Comparison of ENCODE assay signal across 24 mouse cellular contexts in genomic region chr4:29090949-29091348, GRCm38 (mm10).
A peak's percentile ranks its signal among the peaks of the same experiment; 100 is the strongest.
DNase-seq lines count a peak whose midpoint lies in the region; ATAC-seq and TF ChIP-seq lines count a peak whose summit lies in the region.
"Had no signal": no experiment of that assay in that cellular context is flagged by ENCODE, and none has a peak within 500 bp of the region (broad histone marks: within the 10 kb centered on the region; RNA-seq: fewer than 3 reads in every experiment).

No protein-coding gene starts in this region.

- peak overlapping the region; percentile 44; a peak in 2 of 4 replicates for H3K27ac ChIP-seq in heart, embryonic 14.5 days (replicated peaks in 1 of 2; ENCODE audit: control insufficient read depth in 1 of 2, insufficient read depth in 1 of 2, low read depth in 2 of 2, low read length in 2 of 2)
- no peak overlapping the region for H3K27ac ChIP-seq in kidney, postnatal 0 days
- H3K27ac ChIP-seq in ES-E14 (ENCODE audit: insufficient read depth, low read depth, low read length, poor library complexity, severe bottlenecking): peak overlapping the region; percentile 80; the same call in 1 of the 2 replicates
- H3K27ac ChIP-seq: heart, adult 2 months; hindbrain, embryonic 13.5 days; limb, embryonic 12.5 days; midbrain, embryonic 12.5 days; stomach, postnatal 0 days had no signal

- no peaks in the 10 kb centered on the region for H3K9me3 ChIP-seq in heart, embryonic 14.5 days (ENCODE audit: control insufficient read depth, low read length)
- no peaks in the 10 kb centered on the region for H3K9me3 ChIP-seq in kidney, postnatal 0 days (replicated peaks; ENCODE audit: low read length)
- H3K9me3 ChIP-seq in ES-E14 (ENCODE audit: control insufficient read depth, insufficient read depth, low read depth, low read length): no peaks in the 10 kb centered on the region
- H3K9me3 ChIP-seq: hindbrain, embryonic 13.5 days; limb, embryonic 12.5 days; midbrain, embryonic 12.5 days had no signal

- H3K4me1 ChIP-seq in heart, embryonic 14.5 days (ENCODE audit: control insufficient read depth in 2 of 2, insufficient read depth in 2 of 2, low read length in 2 of 2): peaks cover 5 to 26% of the 10 kb centered on the region in 2 experiments; a peak in 3 of 4 replicates
- no peaks in the 10 kb centered on the region for H3K4me1 ChIP-seq in kidney, postnatal 0 days (replicated peaks; ENCODE audit: insufficient read depth, low read length)
- peaks cover 10 to 12% of the 10 kb centered on the region in 2 experiments for H3K4me1 ChIP-seq in ES-E14 (ENCODE audit: control insufficient read depth in 2 of 2, insufficient read depth in 2 of 2, low read length in 2 of 2, poor library complexity in 1 of 2)
- H3K4me1 ChIP-seq: hindbrain, embryonic 13.5 days; limb, embryonic 12.5 days; midbrain, embryonic 12.5 days had no signal

- no peaks in the 10 kb centered on the region for H3K36me3 ChIP-seq in heart, embryonic 14.5 days (ENCODE audit: control insufficient read depth, insufficient read depth, low read length)
- H3K36me3 ChIP-seq in kidney, postnatal 0 days (ENCODE audit: insufficient read depth, low read length): no peaks in the 10 kb centered on the region
- no peaks in the 10 kb centered on the region for H3K36me3 ChIP-seq in ES-E14 (ENCODE audit: control insufficient read depth, insufficient read depth, low read length, poor library complexity, severe bottlenecking)
- H3K36me3 ChIP-seq: hindbrain, embryonic 13.5 days; limb, embryonic 12.5 days; midbrain, embryonic 12.5 days had no signal

- H3K27me3 ChIP-seq in heart, embryonic 14.5 days (ENCODE audit: control insufficient read depth, insufficient read depth, low read length): peaks cover 13% of the 10 kb centered on the region
- no peaks in the 10 kb centered on the region for H3K27me3 ChIP-seq in kidney, postnatal 0 days (ENCODE audit: insufficient read depth, low read length)
- H3K27me3 ChIP-seq: hindbrain, embryonic 13.5 days; limb, embryonic 12.5 days had no signal

- in situ Hi-C loops in ES-E14 (cut with MboI; ENCODE audit: low sequenced_read_pairs in 2 of 2, unreplicated experiment in 2 of 2): no loop called here

- ATAC-seq in heart, embryonic 14.5 days (ENCODE audit: insufficient number of reproducible peaks, insufficient read depth, low FRiP score, low read depth): no peak
- no peak for ATAC-seq in kidney, postnatal 0 days (replicated peaks; ENCODE audit: low FRiP score, low read depth)
- no peak for ATAC-seq in monocyte, adult 5-6 weeks (replicated peaks; ENCODE audit: insufficient number of reproducible peaks, low FRiP score, low TSS enrichment, poor library complexity, severe bottlenecking)
- ATAC-seq: forebrain, postnatal 0 days; liver, postnatal 0 days had no signal

- no peak overlapping the region for H3K4me3 ChIP-seq in heart, embryonic 14.5 days (ENCODE audit: control insufficient read depth in 1 of 2, insufficient read depth in 1 of 2, low read depth in 1 of 2, low read length in 2 of 2)
- H3K4me3 ChIP-seq in kidney, postnatal 0 days (replicated peaks; ENCODE audit: low read depth, low read length): no peak overlapping the region
- H3K4me3 ChIP-seq in ES-E14 (ENCODE audit: insufficient read depth in 1 of 2, low read depth in 1 of 2, low read length in 2 of 2, poor library complexity in 1 of 2, severe bottlenecking in 1 of 2): no peak overlapping the region
- H3K4me3 ChIP-seq: heart, adult 2 months; hindbrain, embryonic 13.5 days; limb, embryonic 12.5 days; midbrain, embryonic 12.5 days had no signal

- DNase-seq in adrenal gland, postnatal 10 days: peak; percentile 3
- DNase-seq in adrenal gland, adult 2 months: no peak
- DNase-seq in heart, adult 11 months: no peak
- DNase-seq in kidney, postnatal 0 days (ENCODE audit: low spot score): peak; percentile 17
- DNase-seq in kidney, postnatal 36 days: no peak
- DNase-seq in ES-E14 (ENCODE audit: low read depth, low spot score): no peak
- DNase-seq: cerebellum, adult 11-12 months; cerebellum, postnatal 10 days; forebrain, postnatal 0 days; gastrocnemius, postnatal 14 days; heart, adult 2 months; kidney, adult 11 months; kidney, postnatal 25 days; layer of hippocampus, postnatal 36 days; liver, postnatal 0 days; right cerebral cortex, postnatal 14 days; thymus, adult 2 months had no signal

- TF ChIP-seq CTCF in kidney, postnatal 0 days (IDR thresholded peaks at IDR 0.05; ENCODE audit: low read depth): no peak

- 11% methylated on average over 4 of the region's 4 CpGs for WGBS in heart, embryonic 14.5 days
- WGBS in kidney, postnatal 0 days: 14% methylated on average over 4 of the region's 4 CpGs

- no peak overlapping the region for H3K9ac ChIP-seq in heart, embryonic 14.5 days (ENCODE audit: low read length)
- no peak overlapping the region for H3K9ac ChIP-seq in kidney, postnatal 0 days (ENCODE audit: low read depth, low read length)
- no peak overlapping the region for H3K9ac ChIP-seq in ES-E14 (ENCODE audit: insufficient read depth, low read depth, low read length, poor library complexity, severe bottlenecking)
- H3K9ac ChIP-seq: forebrain, postnatal 0 days; hindbrain, embryonic 13.5 days; limb, embryonic 12.5 days; liver, postnatal 0 days; midbrain, embryonic 12.5 days had no signal

- peak overlapping the region; percentile 50 for H3K4me2 ChIP-seq in heart, embryonic 14.5 days (ENCODE audit: low read length)
- H3K4me2 ChIP-seq in kidney, postnatal 0 days (ENCODE audit: low read length): no peak overlapping the region
- H3K4me2 ChIP-seq: hindbrain, embryonic 13.5 days; limb, embryonic 12.5 days; liver, embryonic 11.5 days; midbrain, embryonic 12.5 days had no signal

TF ChIP-seq in ES-E14, 5 proteins besides CTCF, POLR2A, EP300 and RAD21:
- TF ChIP-seq ZNF384 (IDR thresholded peaks at IDR 0.05; ENCODE audit: low read depth, low read length): no peak

Comparison
In these comparisons a context has a peak if more than half of its experiments do, and no peak if none do; other contexts are left out.
1. DNase-seq: peak in adrenal gland, postnatal 10 days (single experiment) and kidney, postnatal 0 days (single experiment); none in adrenal gland, adult 2 months (single experiment), heart, adult 11 months (single experiment), kidney, postnatal 36 days (0 of 2) and ES-E14 (single experiment).